Mouse (Mus musculus): ENCODE results near the gene Plxnd1.

The Plxnd1 gene

GRCm38 (mm10) chr6:115919876-115920275 is 74.9 kb downstream of the Plxnd1 start:
- no peak for DNase-seq (ENCODE audit: low read depth, low spot score)

DNA sequence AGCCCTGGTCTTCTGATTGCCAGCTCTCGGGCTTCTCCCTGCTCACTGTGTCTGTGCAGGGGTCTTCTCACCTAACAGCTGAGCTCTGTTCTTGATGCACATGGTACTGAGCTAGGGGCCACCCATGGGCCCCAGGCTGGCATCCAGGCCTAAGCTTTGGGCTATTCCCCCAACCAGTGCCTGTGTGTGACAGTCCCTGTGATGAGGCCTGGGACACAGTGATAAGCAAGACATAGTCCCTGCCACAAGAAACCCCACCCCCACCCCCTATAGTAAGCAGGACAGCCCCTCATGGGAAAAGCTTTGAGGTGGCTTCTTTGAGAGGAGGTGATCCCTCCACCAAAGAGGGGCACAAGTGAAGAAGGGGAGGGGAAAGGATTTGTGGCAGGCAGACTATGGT is 76.2 kb downstream of the Plxnd1 start:
- no peak for DNase-seq (ENCODE audit: low read depth, low spot score)

DNA sequence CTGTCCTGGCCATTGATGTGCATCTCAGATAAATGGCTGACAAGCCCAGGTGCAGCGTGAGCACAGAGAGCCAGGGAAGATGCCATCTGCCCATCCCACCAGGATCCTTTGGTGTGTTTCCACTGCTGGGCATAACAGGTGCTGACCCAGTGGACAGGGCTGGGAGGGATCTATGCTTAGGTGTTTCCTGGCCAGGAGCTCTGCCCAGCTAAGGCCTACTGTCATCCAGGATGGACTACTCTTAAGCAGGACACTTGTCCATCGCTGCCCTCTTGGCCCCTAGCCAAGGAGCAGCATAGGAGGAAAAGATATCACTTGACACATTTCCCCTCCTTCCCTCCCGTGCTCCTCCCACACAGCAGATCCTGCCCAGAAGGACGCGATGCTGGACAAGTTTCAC is 78.2 kb downstream of the Plxnd1 start:
- no peak for DNase-seq (ENCODE audit: low read depth, low spot score)

DNA sequence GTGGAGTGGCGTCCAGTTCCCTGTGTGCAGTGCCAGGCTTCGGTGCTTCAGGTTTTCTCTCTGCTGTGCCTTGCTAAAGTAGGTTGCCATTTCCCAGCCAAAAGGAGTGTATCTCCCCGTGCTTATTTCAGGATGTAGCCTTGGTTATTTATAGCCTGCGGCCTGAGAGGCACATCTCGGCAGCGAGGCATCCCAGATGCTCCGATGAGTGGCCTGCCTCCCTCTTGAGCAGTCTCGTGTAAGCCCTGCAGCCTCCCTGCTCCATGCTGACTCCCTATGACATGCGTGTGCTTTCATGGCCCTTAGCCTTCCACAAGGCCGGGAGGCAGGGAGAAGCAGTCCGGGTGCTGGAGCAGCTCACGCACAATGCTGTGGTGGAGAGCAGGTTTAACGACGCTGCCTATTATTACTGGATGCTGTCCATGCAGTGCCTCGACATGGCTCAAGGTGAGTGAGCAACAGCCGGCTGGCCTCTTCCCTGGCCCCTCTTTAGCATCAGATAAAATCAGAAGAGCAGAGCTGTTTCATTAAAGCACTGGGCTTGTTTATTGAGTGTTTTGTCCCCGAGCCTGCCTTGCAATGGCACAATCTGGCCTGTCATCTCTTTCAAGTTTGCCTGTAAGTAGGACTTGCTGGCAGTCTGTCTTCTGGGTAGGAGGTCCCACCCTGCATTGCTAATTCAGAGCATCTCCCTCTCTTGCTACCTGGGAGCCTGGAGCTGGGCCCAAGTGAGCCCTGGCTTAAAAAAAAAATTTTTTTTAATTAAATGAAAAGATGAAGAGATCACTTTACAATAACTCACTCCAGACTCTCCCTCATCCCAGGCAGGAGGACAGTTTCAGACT is 79.0 kb downstream of the Plxnd1 start:
- DNase-seq (ENCODE audit: low read depth, low spot score): no peak

GRCm38 (mm10) chr6:115914511-115915202 is 80.1 kb downstream of the Plxnd1 start:
- DNase-seq (ENCODE audit: low read depth, low spot score): no peak

- DNase-seq (ENCODE audit: low read depth, low spot score): no peak
Measured at GRCm38 (mm10) chr6:115913482-115913881, 81.3 kb downstream of the Plxnd1 start.

DNA sequence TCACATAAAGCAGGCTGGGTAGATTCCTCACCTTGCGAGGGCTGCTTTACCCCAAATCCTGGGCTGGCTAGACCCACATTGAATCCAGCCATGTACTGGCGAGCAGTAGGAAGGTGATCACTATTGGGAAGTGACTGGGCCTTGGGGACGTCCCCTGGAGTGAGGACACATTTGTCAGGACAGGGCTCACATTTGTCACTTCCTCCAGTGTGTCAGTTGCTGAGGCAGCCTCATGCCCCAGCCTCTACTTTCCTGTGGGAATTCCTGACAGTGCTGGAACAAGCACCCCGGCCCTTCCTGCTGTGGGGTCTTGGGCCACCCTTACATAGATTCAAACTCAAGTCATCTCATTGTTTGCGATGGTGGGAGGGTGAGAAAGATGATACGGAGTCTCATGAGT is 83.0 kb downstream of the Plxnd1 start:
- DNase-seq (ENCODE audit: low read depth, low spot score): no peak

DNA sequence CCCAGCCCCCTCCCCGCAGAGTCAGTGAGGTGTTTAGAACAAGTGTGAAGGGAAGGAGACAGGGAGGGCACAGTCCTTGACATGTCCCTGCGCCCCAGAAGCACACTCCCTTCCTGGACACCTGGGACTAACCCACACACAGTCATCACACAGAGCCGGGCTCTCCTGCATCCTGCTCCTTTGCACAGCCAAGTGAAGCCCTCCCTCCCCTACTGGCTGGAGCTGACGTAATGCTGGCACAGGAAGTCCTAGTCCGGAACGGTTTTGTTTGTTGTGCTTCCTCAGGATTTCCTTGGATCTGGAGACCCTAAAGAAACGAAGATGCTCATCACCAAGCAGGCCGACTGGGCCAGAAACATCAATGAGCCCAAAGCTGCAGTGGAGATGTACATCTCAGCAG is 84.9 kb downstream of the Plxnd1 start:
- DNase-seq (ENCODE audit: low read depth, low spot score): no peak

GRCm38 (mm10) chr6:115909052-115909451 is 85.8 kb downstream of the Plxnd1 start:
- DNase-seq (ENCODE audit: low read depth, low spot score): no peak

DNA sequence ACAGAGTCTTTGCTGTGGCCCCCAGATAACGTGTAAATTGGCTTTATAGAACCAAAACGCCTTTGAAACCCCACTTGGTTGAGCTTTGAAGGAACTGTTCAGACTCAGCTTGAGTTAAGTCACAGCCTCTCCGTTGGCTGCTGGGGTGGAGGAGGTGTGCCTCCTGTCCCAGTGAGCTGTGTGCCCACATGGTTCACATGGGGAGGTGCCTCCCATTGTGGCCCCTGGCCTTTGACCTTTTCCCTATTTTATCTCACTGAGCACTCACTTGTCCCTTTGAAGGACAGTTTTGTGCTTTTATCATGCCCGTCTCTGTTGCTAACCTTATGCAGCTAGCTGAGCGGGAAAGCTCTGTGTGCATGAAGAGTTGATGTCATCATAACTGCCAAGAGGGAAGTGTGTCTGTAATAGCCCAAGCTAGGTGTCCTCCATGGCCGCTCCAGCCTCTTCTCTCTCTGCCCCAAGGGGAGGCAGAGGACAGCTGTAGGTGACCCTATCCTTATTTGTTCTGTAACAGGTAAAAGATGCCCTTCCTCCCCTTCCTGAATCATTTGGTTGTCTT is 86.3 kb downstream of the Plxnd1 start:
- DNase-seq (ENCODE audit: low read depth, low spot score): no peak

DNA sequence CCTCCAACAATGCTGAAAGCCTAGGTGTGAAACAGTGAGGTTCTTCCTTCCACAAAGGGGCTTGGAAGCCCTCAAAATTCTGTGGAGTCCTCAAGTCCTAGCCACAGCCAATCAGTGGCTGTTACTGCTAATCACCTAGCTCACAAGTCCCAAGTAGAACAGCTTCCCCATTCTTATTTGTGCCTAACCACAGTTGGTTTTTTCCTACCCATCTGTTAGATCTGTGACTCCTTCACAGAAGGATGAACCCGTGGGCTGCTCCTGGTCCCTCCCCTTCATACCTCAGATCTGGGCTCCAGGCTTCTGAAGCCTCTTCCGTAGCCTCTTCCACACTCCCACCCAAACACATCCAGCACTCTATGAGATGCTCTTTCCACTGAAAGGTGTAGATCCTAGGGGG is 87.9 kb downstream of the Plxnd1 start:
- no peak for DNase-seq (ENCODE audit: low read depth, low spot score)

GRCm38 (mm10) chr6:115906455-115906854 is 88.3 kb downstream of the Plxnd1 start:
- no peak for DNase-seq (ENCODE audit: low read depth, low spot score)

DNA sequence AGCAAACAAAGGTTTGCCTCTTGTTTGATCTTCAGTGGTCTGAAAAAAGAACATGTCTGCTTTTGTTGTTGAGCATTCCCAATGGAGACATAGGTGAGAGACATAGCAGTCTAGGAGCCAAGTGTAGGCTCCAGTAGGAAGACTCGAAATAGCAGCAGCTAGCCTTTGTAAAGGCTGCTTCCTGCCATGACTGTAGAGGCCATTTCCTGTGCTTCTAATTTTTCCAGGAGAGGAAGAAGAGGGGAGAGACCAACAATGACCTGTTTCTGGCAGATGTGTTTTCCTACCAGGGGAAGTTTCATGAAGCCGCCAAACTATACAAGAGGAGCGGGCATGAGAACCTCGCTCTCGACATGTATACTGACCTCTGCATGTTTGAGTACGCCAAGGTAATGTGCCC is 89.2 kb downstream of the Plxnd1 start:
- DNase-seq (ENCODE audit: low read depth, low spot score): no peak

Measured in WW6 (cell line).